Mouse (Mus musculus) adrenal gland, adult (tissue): Measurements from ENCODE around the gene Fam129b.

ENCODE experiments used
- DNase-seq, 2 experiments: peaks; one replicate each; pipeline ENCODE4 v3.0.0; 2022 to 2023; ENCODE audit warnings: low spot score in 1 of 2; ENCODE audit not compliant: inconsistent age in 2 of 2

Fam129b gene

DNA sequence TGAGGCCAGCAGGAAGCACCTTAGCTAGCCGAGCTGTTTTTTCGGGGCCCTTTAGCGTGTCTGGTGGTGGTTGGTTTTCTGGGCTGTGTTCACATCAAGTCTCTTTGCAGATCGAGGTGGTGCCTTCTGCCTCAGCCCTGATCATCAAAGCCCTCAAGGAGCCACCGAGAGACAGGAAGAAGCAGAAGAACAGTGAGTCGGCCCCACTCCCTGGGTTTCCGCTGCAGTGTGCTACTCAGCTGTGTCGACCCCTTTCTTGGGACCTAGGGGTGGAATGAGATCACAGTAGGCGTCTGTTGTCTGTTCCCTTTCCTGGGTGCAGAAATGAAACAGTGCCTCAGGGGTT, 86.9 kb downstream of the Fam129b start:
- DNase-seq = no peak

DNA sequence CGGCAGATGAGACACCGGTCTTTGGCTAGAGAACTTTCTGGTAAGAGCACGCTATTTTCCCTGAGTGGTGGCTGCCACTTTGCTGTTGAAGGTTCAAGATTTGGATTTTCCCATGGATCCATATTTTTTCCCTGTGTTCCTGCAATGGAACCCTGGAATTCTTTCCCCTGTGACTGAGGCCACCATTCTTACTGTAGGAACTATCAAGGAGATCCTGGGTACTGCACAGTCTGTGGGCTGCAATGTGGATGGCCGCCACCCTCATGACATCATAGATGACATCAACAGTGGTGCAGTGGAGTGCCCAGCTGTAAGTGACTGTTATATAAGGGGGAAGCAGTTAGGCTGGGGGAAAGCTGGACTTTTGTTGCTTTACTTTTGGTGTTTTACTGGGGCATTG, 87.6 kb downstream of the Fam129b start:
- DNase-seq = no peak

DNA sequence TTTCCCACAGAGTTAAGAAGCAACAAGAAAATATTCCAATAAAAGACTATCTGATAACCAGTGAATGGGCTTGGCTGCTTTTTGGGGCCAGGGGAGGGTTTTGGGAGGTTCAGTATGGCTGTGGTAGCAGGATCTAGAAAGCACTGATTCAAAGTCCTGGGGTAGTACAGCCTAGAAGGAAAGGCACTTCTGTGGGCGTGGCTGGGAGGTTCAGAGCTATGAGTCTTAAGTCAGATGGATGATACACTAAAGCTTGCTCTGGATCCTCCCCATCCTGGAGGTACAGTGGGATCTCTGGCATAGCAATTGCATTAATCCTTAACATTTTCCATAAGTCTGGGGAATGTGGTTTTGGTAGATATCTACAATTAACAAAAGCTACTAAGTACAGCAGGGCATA, 88.1 kb downstream of the Fam129b start:
- no peak for DNase-seq

DNA sequence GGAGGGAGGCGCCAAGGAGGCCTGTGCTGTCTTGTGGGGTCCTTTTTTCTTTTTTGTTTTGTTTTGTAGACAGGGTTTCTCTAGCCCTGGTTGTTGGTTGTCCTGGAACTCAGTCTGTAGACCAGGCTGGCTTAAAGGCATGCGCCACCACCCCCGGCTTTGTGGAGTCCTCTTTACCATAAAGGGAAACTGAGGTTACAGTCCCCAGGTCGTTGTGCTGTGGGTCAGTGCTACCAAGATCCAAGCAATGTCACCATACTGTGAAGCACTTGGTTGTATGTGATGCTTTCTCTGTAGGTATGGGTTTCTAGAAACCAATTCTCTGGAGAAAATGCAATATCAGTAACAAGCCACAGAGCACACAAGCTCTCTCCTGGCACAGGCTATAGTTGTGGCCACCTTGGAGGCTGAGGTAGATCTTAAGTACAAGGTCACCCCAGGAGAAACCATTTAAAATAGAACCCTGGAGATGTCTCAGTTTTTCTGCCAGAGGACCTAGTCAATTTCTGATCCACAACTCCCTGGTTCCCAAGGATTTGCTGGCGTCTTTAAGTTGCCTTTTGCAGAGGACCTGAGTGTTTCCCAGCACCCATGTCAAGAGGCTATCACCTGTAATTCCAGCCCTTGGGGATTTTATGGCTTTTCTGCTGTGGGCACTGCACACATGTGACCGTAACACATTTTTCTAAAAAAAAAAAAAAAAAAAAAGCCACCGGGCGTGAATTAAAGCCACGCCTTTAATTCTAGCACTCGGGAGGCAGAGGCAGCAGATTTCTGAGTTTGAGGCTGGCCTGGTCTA, 88.9 kb downstream of the Fam129b start:
- DNase-seq = no peak

DNA sequence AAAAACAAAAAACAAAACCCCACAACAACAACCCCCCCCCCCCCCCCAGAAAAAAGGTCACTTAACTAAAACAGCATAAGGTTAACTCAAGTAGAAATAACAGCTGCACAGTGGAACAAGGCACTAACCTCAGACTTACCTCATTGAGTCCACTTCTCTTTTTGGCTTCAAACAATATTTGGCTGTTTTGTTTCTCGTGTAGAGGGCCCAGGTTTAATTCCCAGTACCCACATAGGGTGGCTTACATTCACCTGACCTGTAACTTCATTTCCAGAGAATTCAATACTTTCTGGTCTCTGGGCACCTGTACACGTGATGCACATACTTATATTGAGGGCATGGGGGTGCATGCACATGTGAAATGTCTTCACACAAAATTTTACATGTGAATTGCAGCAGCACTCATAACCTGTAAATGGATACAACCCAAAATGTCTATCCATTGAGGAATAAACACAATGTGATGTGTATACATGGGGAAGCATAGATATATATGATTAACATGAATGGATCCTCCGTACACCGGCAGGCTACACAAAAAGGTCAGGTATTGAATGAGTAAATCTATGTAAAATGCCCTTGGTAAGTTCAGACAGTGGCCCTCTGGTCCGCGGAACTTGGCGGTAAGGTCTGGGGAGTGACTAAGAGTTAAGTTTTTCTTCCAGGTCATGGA, 89.7 kb downstream of the Fam129b start:
- no peak for DNase-seq

DNA sequence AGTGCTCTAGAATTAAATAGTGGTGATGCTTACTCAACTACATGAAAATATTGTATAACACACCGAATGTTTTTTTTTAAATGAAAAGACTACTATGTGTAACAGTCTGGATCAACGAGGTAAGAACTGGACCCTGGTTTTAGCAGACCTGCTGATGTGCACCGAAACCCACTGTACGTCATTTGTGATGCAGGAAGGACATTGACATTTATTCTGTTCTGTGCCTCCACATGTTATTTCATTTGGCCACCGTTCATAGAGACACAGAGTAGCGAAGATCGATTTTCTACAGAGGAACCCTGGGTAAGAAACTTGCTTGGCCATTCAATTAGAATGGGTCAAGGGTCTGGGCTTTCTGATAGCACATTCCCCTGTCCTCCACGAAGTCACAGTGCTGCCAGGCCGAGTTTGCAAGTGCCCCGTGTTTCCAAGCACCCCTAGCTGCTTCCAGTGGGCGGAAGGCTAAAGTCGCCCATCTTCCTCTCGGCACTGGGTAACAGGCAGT, 90.3 kb downstream of the Fam129b start:
- no peak for DNase-seq

DNA sequence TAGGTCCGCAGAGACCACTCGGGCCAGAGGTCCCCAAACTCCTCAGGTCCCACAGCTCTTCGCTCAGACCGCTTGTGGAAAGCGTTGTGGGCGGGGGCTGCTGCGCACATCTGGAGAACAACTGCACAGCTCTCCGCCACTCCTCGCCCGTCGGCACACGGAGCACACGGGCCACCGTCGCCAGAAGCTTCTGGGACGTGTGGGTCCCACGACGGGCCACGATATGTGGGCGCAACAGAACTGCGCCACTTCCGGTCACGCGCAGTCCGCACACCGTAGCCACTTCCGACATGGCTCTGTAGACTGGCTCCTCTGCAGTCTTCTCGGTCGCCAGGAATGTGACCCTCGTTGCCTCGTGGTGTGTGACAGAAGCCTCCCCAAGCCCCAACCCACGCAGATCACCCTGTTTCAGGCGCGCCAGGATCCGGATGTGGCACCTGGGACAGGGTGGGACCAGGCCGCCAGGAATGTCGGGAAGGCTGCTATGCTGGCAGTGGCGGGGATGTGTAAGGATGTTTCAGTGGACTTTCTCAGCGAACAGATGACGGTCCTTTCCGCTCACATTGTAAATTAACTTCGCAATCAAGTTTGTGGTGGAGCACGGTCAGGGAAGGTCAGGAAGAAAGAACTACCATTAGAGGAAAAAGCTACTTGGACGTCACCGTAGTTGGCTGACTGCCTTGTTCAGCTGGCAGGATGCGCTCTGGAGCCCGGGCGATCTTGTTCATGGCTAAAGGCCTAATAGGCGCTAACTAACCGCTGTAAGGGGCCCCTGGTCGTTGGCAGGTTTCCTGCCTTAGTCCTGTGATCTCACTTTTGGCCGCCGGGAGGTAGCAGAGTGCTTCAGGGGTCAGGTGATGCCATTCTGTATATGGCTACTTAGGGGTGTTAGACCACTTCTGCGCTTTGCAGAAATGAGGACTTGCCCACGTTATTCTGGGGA, 91.0 kb downstream of the Fam129b start:
- DNase-seq = peak; percentile 92 to 97

DNA sequence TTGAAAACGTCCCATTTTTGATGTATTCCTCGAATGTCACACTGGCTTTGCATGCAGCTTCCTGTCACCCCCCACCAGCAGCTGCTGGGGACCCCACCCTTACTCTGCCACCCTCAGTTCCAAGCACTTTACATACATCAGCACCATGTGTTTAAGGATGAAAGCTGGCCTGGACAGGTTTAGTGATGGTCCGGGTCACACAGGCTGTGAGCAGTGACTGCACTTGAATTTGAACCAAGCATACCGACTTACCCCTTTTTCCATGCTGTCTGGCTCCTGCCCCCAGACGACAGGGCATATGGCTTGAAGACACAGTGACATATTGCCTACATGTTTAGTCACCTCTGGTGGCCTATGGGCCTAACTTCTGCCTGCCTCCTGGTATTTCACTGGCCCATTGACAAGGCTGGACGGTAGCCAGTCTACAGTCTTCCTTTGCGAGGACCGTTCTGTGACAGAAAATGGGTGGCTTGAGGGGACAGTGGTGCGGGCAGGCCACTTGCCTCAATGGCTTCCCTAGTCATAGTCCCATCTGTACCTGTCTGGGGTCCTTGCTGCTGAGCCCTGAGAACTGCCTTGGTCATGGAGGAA, 92.2 kb downstream of the Fam129b start:
- no peak for DNase-seq

DNA sequence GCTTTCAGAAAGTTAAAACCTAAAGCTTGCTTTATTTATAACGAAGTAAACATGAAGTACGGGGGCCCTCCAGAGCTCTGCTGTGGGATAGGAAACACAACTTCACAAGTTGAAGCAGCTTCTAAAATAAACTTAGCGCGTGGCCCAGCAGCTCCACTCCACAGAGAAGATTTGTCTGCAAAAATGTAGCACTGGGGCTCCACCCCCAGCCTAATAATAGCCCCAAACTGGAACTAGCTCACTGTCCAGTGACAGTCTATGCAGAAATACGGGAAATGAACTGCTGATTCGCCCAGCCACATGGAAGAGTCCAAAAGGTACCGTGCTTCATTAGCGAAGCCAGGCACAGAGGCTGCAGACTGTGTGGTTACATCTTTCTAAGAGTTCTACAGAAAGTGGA, 93.4 kb downstream of the Fam129b start:
- DNase-seq = no peak

DNA sequence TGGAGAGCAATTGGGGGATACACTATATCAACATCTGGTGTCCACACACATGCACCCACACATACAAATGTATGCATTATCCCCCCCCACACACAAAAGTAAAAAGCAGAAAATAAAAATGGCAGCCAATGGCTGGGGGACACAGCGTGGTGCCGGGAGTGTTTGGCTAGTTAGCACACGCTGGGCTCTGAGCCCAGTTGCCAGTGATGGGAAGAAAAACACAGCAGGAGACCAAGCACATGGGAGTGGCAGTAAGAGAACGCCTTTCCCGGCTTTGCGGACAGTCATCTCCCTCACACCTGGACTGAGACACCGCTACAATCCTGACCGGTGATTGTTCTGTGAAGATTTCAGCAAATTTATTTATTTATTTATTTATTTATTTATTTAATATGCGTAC, 95.3 kb downstream of the Fam129b start:
- DNase-seq = no peak

DNA sequence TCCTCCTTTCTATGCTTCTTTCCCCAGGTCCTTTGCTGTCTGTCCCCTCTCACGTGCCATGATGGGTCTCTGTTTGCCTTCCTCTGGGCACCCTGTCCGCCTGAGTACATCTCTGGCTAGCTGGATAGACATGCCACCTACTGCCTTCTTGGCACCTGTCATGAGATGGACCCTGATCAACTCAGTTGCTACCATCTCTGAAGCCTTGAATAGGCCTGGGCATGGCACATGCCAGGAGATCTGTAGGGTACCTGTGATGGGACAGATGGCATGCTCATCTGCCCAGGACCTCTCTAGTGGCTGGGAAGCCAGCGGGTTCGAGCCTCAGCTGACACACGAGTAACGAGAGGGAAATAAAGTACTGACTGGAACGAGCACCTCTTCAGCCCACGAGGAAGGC, 98.3 kb downstream of the Fam129b start:
- DNase-seq = no peak
